ENCODE assay signal across 9 mouse cellular contexts in genomic region chr13:113595987-113596386, GRCm38 (mm10). TPM values are rescaled to one million over a fixed set of nuclear protein-coding genes. Genes with fewer than 3 reads are reported as not detected.
DNase-seq lines count a peak whose midpoint lies in the region; ATAC-seq and TF ChIP-seq lines count a peak whose summit lies in the region.
"Had no signal": no experiment of that assay in that cellular context is flagged by ENCODE, and none has a peak within 500 bp of the region (broad histone marks: within the 10 kb centered on the region; RNA-seq: fewer than 3 reads in every experiment).

No protein-coding gene starts in this region.

- intact Hi-C loops in heart, postnatal 25 days (cut with DNase I) = no loop called here

- TF ChIP-seq EP300 in stomach, postnatal 0 days (optimal IDR thresholded peaks at IDR 0.05) = no peak
- TF ChIP-seq EP300 in liver, postnatal 0 days (IDR thresholded peaks at IDR 0.05; ENCODE audit: low read depth) = no peak

- H3K4me1 ChIP-seq in heart, embryonic 16.5 days (ENCODE audit: control insufficient read depth, insufficient read depth, low read length) = peaks cover 27% of the 10 kb centered on the region
- peaks cover 54% of the 10 kb centered on the region for H3K4me1 ChIP-seq in neural tube, embryonic 13.5 days (replicated peaks)
- H3K4me1 ChIP-seq in embryonic facial prominence, embryonic 15.5 days = peaks cover 27% of the 10 kb centered on the region
- H3K4me1 ChIP-seq in stomach, postnatal 0 days (replicated peaks; ENCODE audit: control insufficient read depth, insufficient read depth) = peaks cover 6% of the 10 kb centered on the region
- H3K4me1 ChIP-seq in liver, postnatal 0 days (ENCODE audit: insufficient read depth) = peaks cover 40% of the 10 kb centered on the region

- WGBS in heart, embryonic 16.5 days = 54% methylated on average over 8 of the region's 8 CpGs
- 60% methylated on average over 8 of the region's 8 CpGs for WGBS in neural tube, embryonic 13.5 days
- WGBS in embryonic facial prominence, embryonic 15.5 days = 37% methylated on average over 8 of the region's 8 CpGs
- 50% methylated on average over 8 of the region's 8 CpGs for WGBS in stomach, postnatal 0 days
- WGBS in liver, postnatal 0 days (ENCODE audit: insufficient replicate concordance) = 73% methylated on average over 8 of the region's 8 CpGs

- no peak overlapping the region for H3K27ac ChIP-seq in heart, embryonic 16.5 days (ENCODE audit: low read length)
- H3K27ac ChIP-seq in neural tube, embryonic 13.5 days (replicated peaks) = peak overlapping the region; percentile 9; the same call in 1 of the 2 replicates
- H3K27ac ChIP-seq in embryonic facial prominence, embryonic 15.5 days (replicated peaks) = no peak overlapping the region
- no peak overlapping the region for H3K27ac ChIP-seq in stomach, postnatal 0 days (replicated peaks)
- H3K27ac ChIP-seq in liver, postnatal 0 days (ENCODE audit: low read depth) = no peak overlapping the region

- 0 out of 2 replicates have a peak, but pooled peaks have one; percentile 20 for ATAC-seq in heart, embryonic 16.5 days (replicated peaks; ENCODE audit: extremely low read depth, insufficient read depth, low FRiP score)
- no peak for ATAC-seq in neural tube, embryonic 13.5 days (ENCODE audit: low read depth)
- peak; percentile 72; the same call in 1 of the 2 replicates for ATAC-seq in embryonic facial prominence, embryonic 15.5 days (ENCODE audit: insufficient number of reproducible peaks, low FRiP score, low TSS enrichment, low read depth)
- no peak; the same call in 1 of the 2 replicates for ATAC-seq in stomach, postnatal 0 days (ENCODE audit: low FRiP score, low TSS enrichment)
- ATAC-seq in liver, postnatal 0 days = no peak

- H3K4me3 ChIP-seq in heart, embryonic 16.5 days (ENCODE audit: low read length) = no peak overlapping the region
- no peak overlapping the region for H3K4me3 ChIP-seq in neural tube, embryonic 13.5 days
- H3K4me3 ChIP-seq in embryonic facial prominence, embryonic 15.5 days (replicated peaks) = no peak overlapping the region
- no peak overlapping the region for H3K4me3 ChIP-seq in stomach, postnatal 0 days (ENCODE audit: low read depth, low read length)
- no peak overlapping the region for H3K4me3 ChIP-seq in liver, postnatal 0 days (ENCODE audit: low read depth, low read length)
- H3K4me3 ChIP-seq: heart, embryonic 15.5 days had no signal

- no peaks in the 10 kb centered on the region for H3K9me3 ChIP-seq in heart, embryonic 16.5 days (replicated peaks; ENCODE audit: control insufficient read depth, low read length)
- no peaks in the 10 kb centered on the region for H3K9me3 ChIP-seq in neural tube, embryonic 13.5 days
- H3K9me3 ChIP-seq in embryonic facial prominence, embryonic 15.5 days (replicated peaks) = no peaks in the 10 kb centered on the region
- H3K9me3 ChIP-seq in stomach, postnatal 0 days (ENCODE audit: control insufficient read depth, low read length) = no peaks in the 10 kb centered on the region
- no peaks in the 10 kb centered on the region for H3K9me3 ChIP-seq in liver, postnatal 0 days (ENCODE audit: low read length)
- H3K9me3 ChIP-seq: heart, embryonic 15.5 days had no signal

- peaks cover 14% of the 10 kb centered on the region for H3K36me3 ChIP-seq in heart, embryonic 16.5 days (ENCODE audit: control insufficient read depth, insufficient read depth)
- peaks cover 13% of the 10 kb centered on the region for H3K36me3 ChIP-seq in neural tube, embryonic 13.5 days
- peaks cover 10% of the 10 kb centered on the region for H3K36me3 ChIP-seq in embryonic facial prominence, embryonic 15.5 days
- peaks cover 3% of the 10 kb centered on the region; the same call in 1 of the 2 replicates for H3K36me3 ChIP-seq in stomach, postnatal 0 days (ENCODE audit: control insufficient read depth, insufficient read depth, low read length)
- H3K36me3 ChIP-seq in liver, postnatal 0 days (replicated peaks; ENCODE audit: insufficient read depth, low read length) = peaks cover 25% of the 10 kb centered on the region

- TF ChIP-seq CTCF in stomach, postnatal 0 days (IDR thresholded peaks at IDR 0.05; ENCODE audit: low read depth) = 0 out of 2 replicates have a peak, but pooled peaks have one; percentile 3
- no peak for TF ChIP-seq CTCF in liver, postnatal 0 days (IDR thresholded peaks at IDR 0.05; ENCODE audit: low read depth)

- no peaks in the 10 kb centered on the region for H3K27me3 ChIP-seq in heart, embryonic 16.5 days (ENCODE audit: control insufficient read depth, insufficient read depth, low read length)
- H3K27me3 ChIP-seq in neural tube, embryonic 13.5 days = no peaks in the 10 kb centered on the region
- no peaks in the 10 kb centered on the region for H3K27me3 ChIP-seq in embryonic facial prominence, embryonic 15.5 days
- H3K27me3 ChIP-seq in stomach, postnatal 0 days (ENCODE audit: control insufficient read depth, insufficient read depth, low read length) = no peaks in the 10 kb centered on the region
- H3K27me3 ChIP-seq in liver, postnatal 0 days (ENCODE audit: insufficient read depth, low read length) = no peaks in the 10 kb centered on the region
- H3K27me3 ChIP-seq: heart, embryonic 15.5 days had no signal

- no peak overlapping the region for H3K9ac ChIP-seq in heart, embryonic 16.5 days (ENCODE audit: low read length)
- H3K9ac ChIP-seq in neural tube, embryonic 13.5 days = peak overlapping the region; percentile 22; the same call in 1 of the 2 replicates
- H3K9ac ChIP-seq in embryonic facial prominence, embryonic 15.5 days = no peak overlapping the region
- no peak overlapping the region for H3K9ac ChIP-seq in stomach, postnatal 0 days (ENCODE audit: low read length)
- H3K9ac ChIP-seq in liver, postnatal 0 days (replicated peaks) = no peak overlapping the region
- H3K9ac ChIP-seq: heart, embryonic 15.5 days had no signal

- no peak overlapping the region; the same call in 1 of the 2 replicates for H3K4me2 ChIP-seq in heart, embryonic 16.5 days (ENCODE audit: low read depth, low read length)
- no peak overlapping the region for H3K4me2 ChIP-seq in neural tube, embryonic 13.5 days
- no peak overlapping the region for H3K4me2 ChIP-seq in embryonic facial prominence, embryonic 15.5 days (replicated peaks)
- H3K4me2 ChIP-seq in stomach, postnatal 0 days (replicated peaks; ENCODE audit: low read depth) = no peak overlapping the region
- H3K4me2 ChIP-seq in liver, postnatal 0 days (ENCODE audit: low read depth, low read length) = no peak overlapping the region
- H3K4me2 ChIP-seq: heart, embryonic 15.5 days had no signal

- DNase-seq in heart, postnatal 25 days (ENCODE audit: low spot score) = no peak
- no peak for DNase-seq in neural tube, embryonic 10.5 days (ENCODE audit: extremely low spot score, low spot score)
- no peak for DNase-seq in stomach, postnatal 0 days (ENCODE audit: low spot score)
- no peak for DNase-seq in urinary bladder, postnatal 14 days (ENCODE audit: low spot score)
- DNase-seq in liver, postnatal 0 days = no peak

RNA-seq across cellular contexts. Expression of gene Snx18, which starts 22.4 kb away (rescaled TPM):
- 10.7 and 11.8 TPM in 2 replicates for polyA plus RNA-seq in heart, embryonic 16.5 days (2015; fragmentation: Nextera tagmentation; extraction: Ambion mirVana)
- total RNA-seq in heart, postnatal 25 days (2021) = 10 to 100 TPM; 22.6 to 23.6 TPM
- polyA plus RNA-seq in neural tube, embryonic 13.5 days (2015; fragmentation: Nextera tagmentation; extraction: Ambion mirVana) = 19.2 and 19.4 TPM in 2 replicates
- polyA plus RNA-seq in embryonic facial prominence, embryonic 15.5 days (2015; fragmentation: Nextera tagmentation; extraction: Ambion mirVana) = 23.5 and 25.0 TPM in 2 replicates
- polyA plus RNA-seq in stomach, postnatal 0 days (2015; fragmentation: Nextera tagmentation; extraction: Ambion mirVana) = 15.6 and 18.0 TPM in 2 replicates
- 5.7 and 6.9 TPM in 2 replicates for polyA plus RNA-seq in liver, postnatal 0 days (2015; fragmentation: Nextera tagmentation; extraction: Ambion mirVana)

Comparison
In these comparisons a context has a peak if more than half of its experiments do, and no peak if none do; other contexts are left out.
1. ATAC-seq: peak in heart, embryonic 16.5 days (single experiment) and embryonic facial prominence, embryonic 15.5 days (single experiment); none in neural tube, embryonic 13.5 days (single experiment), stomach, postnatal 0 days (single experiment) and liver, postnatal 0 days (single experiment).